Mouse (Mus musculus) T-cell, adult 2 months (primary cell): ENCODE measurements around the gene Nme6.

Experiments used
- DNase-seq: peaks from one replicate; pipeline ENCODE4 v3.0.0; 2022; ENCODE audit warnings: low spot score

The Nme6 gene

GRCm38 (mm10) chr9:109874797-109875691, 42.5 kb downstream of the Nme6 start, which contains the start of gene Cdc25a:
Gene Cdc25a (plus strand): TSS chr9:109875579.
- DNase-seq = peak; percentile 98

GRCm38 (mm10) chr9:109875695-109876601, 43.4 kb downstream of the Nme6 start:
- no peak for DNase-seq

GRCm38 (mm10) chr9:109876756-109877155, 44.2 kb downstream of the Nme6 start:
- DNase-seq = no peak

- no peak for DNase-seq
Observed at GRCm38 (mm10) chr9:109877666-109878065, 45.1 kb downstream of the Nme6 start.

- no peak for DNase-seq
Observed at GRCm38 (mm10) chr9:109879305-109879704, 46.8 kb downstream of the Nme6 start.

GRCm38 (mm10) chr9:109886259-109886658, 53.7 kb downstream of the Nme6 start:
- DNase-seq = no peak

GRCm38 (mm10) chr9:109887321-109887720, 54.8 kb downstream of the Nme6 start:
- no peak for DNase-seq

GRCm38 (mm10) chr9:109891501-109891900, 59.0 kb downstream of the Nme6 start:
- DNase-seq = no peak
